Mouse (Mus musculus): ENCODE data around the gene Wdr83. TPM values are rescaled to one million over a fixed set of nuclear protein-coding genes. Genes with fewer than 3 reads are reported as not detected.

Gene Wdr83
- polyA plus RNA-seq, 1 experiment from 2014 or later: 42.9 TPM

GRCm38 (mm10) chr8:85035728-85036310 lies 45.3 kb downstream of the Wdr83 start:
- H3K9ac ChIP-seq: peak overlapping the region; percentile 90

GRCm38 (mm10) chr8:85035165-85035727 lies 45.9 kb downstream of the Wdr83 start:
- ATAC-seq (ENCODE audit: insufficient read depth) (no peak), DNase-seq (no peak)
- 4% methylated on average over 12 of the region's 12 CpGs for WGBS
- Histone ChIP-seq H3K4me2 (peak overlapping the region; percentile 93), H3K4me3 (ENCODE audit: low read depth, low read length) (peak overlapping the region; percentile 83), H3K9me3 (ENCODE audit: low read depth, low read length) (no peaks in the 10 kb centered on the region), H3K36me3 (ENCODE audit: insufficient read depth) (peaks cover 42% of the 10 kb centered on the region), H3K4me1 (ENCODE audit: insufficient read depth) (0 out of 2 replicates have a peak, but pooled peaks cover 16% of the 10 kb centered on the region), H3K9ac (peak overlapping the region; percentile 90), H3K27me3 (ENCODE audit: insufficient read depth, low read length) (no peaks in the 10 kb centered on the region), H3K27ac (ENCODE audit: low read depth) (peak overlapping the region; percentile 100)
- no peak for TF ChIP-seq CTCF (IDR thresholded peaks at IDR 0.05; ENCODE audit: low read depth)

More at GRCm38 (mm10) chr8:85035728-85036310, 45.3 kb downstream of the Wdr83 start:
- H3K4me1 ChIP-seq (ENCODE audit: insufficient read depth): 0 out of 2 replicates have a peak, but pooled peaks cover 16% of the 10 kb centered on the region
- H3K4me2 ChIP-seq: peak overlapping the region; percentile 93
- H3K4me3 ChIP-seq (ENCODE audit: low read depth, low read length): peak overlapping the region; percentile 83
- TF ChIP-seq CTCF (IDR thresholded peaks at IDR 0.05; ENCODE audit: low read depth): no peak
- under 1% methylated on average over 15 of the region's 15 CpGs for WGBS
- peaks cover 43% of the 10 kb centered on the region for H3K36me3 ChIP-seq (ENCODE audit: insufficient read depth)
- peak; percentile 55 for DNase-seq
- ATAC-seq (ENCODE audit: insufficient read depth): peak; percentile 9
- H3K9me3 ChIP-seq (ENCODE audit: low read depth, low read length): no peaks in the 10 kb centered on the region
- H3K27ac ChIP-seq (ENCODE audit: low read depth): peak overlapping the region; percentile 100
- H3K27me3 ChIP-seq (ENCODE audit: insufficient read depth, low read length): no peaks in the 10 kb centered on the region

DNA sequence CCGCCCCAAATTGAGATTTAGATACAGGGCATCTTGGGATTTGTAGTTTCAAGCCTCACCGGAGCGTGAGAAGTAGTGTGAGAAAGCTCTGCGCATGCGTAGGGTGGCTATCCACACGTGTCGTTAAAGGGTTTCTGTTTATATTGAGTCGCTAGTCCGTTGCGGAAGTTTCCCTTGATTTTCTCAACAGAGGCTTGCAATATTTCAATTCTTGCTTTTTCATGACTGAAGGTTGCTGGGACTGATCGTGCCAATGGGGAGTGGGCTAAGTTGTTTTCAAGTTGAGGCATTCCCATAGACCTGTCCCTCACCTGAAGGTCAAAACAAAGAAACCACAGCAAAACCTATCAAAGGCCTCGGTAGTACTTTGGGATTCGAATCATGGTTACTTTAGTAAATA lies 46.3 kb downstream of the Wdr83 start:
- Histone ChIP-seq H3K36me3 (ENCODE audit: insufficient read depth) (peaks cover 42% of the 10 kb centered on the region), H3K4me3 (ENCODE audit: low read depth, low read length) (peak overlapping the region; percentile 83), H3K9ac (peak overlapping the region; percentile 90), H3K9me3 (ENCODE audit: low read depth, low read length) (no peaks in the 10 kb centered on the region), H3K27ac (ENCODE audit: low read depth) (peak overlapping the region; percentile 100; the same call in 1 of the 2 replicates), H3K27me3 (ENCODE audit: insufficient read depth, low read length) (no peaks in the 10 kb centered on the region), H3K4me1 (ENCODE audit: insufficient read depth) (0 out of 2 replicates have a peak, but pooled peaks cover 16% of the 10 kb centered on the region), H3K4me2 (peak overlapping the region; percentile 93)
- under 1% methylated on average over 13 of the region's 13 CpGs for WGBS
- no peak for ATAC-seq (ENCODE audit: insufficient read depth)
- TF ChIP-seq CTCF (IDR thresholded peaks at IDR 0.05; ENCODE audit: low read depth): no peak
- peak; percentile 95 for DNase-seq

GRCm38 (mm10) chr8:85033867-85034266 lies 47.2 kb downstream of the Wdr83 start:
- WGBS: 56% methylated on average over 1 of the region's 1 CpGs
- no peak for ATAC-seq (ENCODE audit: insufficient read depth)
- TF ChIP-seq CTCF (IDR thresholded peaks at IDR 0.05; ENCODE audit: low read depth): no peak
- Histone ChIP-seq H3K4me1 (ENCODE audit: insufficient read depth) (peaks cover 16% of the 10 kb centered on the region; the same call in 1 of the 2 replicates), H3K9ac (no peak overlapping the region), H3K36me3 (ENCODE audit: insufficient read depth) (peaks cover 47% of the 10 kb centered on the region), H3K4me3 (ENCODE audit: low read depth, low read length) (no peak overlapping the region), H3K27me3 (ENCODE audit: insufficient read depth, low read length) (no peaks in the 10 kb centered on the region), H3K9me3 (ENCODE audit: low read depth, low read length) (no peaks in the 10 kb centered on the region), H3K27ac (ENCODE audit: low read depth) (no peak overlapping the region), H3K4me2 (no peak overlapping the region; the same call in 1 of the 2 replicates)
- no peak for DNase-seq

DNA sequence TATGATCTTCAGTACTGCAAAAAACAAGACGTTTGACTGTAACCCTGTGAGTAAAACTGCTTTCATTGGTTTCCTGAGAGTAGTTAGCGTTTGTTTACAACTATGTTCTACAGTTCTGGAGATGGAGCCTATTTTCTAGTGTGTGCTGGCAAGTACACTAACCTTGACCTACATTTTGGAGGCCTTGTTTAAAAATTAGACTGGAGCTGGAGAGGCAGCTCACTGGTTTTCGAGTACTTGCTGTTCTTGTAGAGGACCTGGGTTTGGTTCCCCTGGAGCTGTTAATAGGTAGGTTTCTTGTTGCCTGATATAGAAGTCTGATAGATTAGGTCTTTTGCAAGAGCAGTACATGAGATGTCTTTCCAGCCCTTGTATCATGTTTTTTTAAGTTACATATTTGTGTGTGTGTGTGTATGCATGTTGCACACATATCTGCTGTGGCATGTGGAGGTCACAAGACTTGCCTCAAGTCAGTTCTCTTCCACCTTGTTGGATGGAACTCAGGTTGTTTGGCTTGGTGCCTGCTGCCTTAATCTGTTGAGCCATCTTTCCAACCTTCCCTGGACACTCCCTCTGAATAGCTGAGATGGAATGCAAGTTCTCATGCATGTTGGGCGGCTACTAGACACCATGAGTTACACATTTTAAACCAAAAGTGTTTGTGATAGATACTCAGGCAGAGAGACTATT lies 48.3 kb downstream of the Wdr83 start:
- Histone ChIP-seq H3K27ac (ENCODE audit: low read depth) (no peak overlapping the region), H3K9me3 (ENCODE audit: low read depth, low read length) (no peaks in the 10 kb centered on the region), H3K27me3 (ENCODE audit: insufficient read depth, low read length) (no peaks in the 10 kb centered on the region), H3K4me1 (ENCODE audit: insufficient read depth) (peaks cover 20% of the 10 kb centered on the region), H3K36me3 (ENCODE audit: insufficient read depth) (peaks cover 48% of the 10 kb centered on the region), H3K9ac (no peak overlapping the region), H3K4me3 (ENCODE audit: low read depth, low read length) (no peak overlapping the region), H3K4me2 (no peak overlapping the region)
- DNase-seq (no peak), ATAC-seq (ENCODE audit: insufficient read depth) (no peak)
- WGBS: 78% methylated on average over 4 of the region's 4 CpGs
- TF ChIP-seq CTCF (IDR thresholded peaks at IDR 0.05; ENCODE audit: low read depth): no peak

- Histone ChIP-seq H3K9ac (no peak overlapping the region), H3K9me3 (ENCODE audit: low read depth, low read length) (no peaks in the 10 kb centered on the region), H3K4me3 (ENCODE audit: low read depth, low read length) (peak overlapping the region; percentile 100; the same call in 1 of the 2 replicates), H3K4me2 (peak overlapping the region; percentile 70; the same call in 1 of the 2 replicates), H3K27me3 (ENCODE audit: insufficient read depth, low read length) (no peaks in the 10 kb centered on the region), H3K27ac (ENCODE audit: low read depth) (no peak overlapping the region), H3K36me3 (ENCODE audit: insufficient read depth) (peaks cover 48% of the 10 kb centered on the region), H3K4me1 (ENCODE audit: insufficient read depth) (peaks cover 18% of the 10 kb centered on the region)
- DNase-seq (no peak), ATAC-seq (ENCODE audit: insufficient read depth) (no peak)
- 78% methylated on average over 14 of the region's 14 CpGs for WGBS
- no peak for TF ChIP-seq CTCF (IDR thresholded peaks at IDR 0.05; ENCODE audit: low read depth)
Measured at GRCm38 (mm10) chr8:85029271-85029670, 51.8 kb downstream of the Wdr83 start.

- Histone ChIP-seq H3K27ac (ENCODE audit: low read depth) (no peak overlapping the region), H3K9me3 (ENCODE audit: low read depth, low read length) (no peaks in the 10 kb centered on the region), H3K36me3 (ENCODE audit: insufficient read depth) (peaks cover 49% of the 10 kb centered on the region), H3K27me3 (ENCODE audit: insufficient read depth, low read length) (no peaks in the 10 kb centered on the region), H3K4me1 (ENCODE audit: insufficient read depth) (peaks cover 19% of the 10 kb centered on the region), H3K4me3 (ENCODE audit: low read depth, low read length) (peak overlapping the region; percentile 100), H3K9ac (peak overlapping the region; percentile 99), H3K4me2 (peak overlapping the region; percentile 70)
- no peak for DNase-seq
- no peak for TF ChIP-seq CTCF (IDR thresholded peaks at IDR 0.05; ENCODE audit: low read depth)
- 15% methylated on average over 2 of the region's 2 CpGs for WGBS
- ATAC-seq (ENCODE audit: insufficient read depth): no peak
Measured at GRCm38 (mm10) chr8:85027922-85028321, 53.2 kb downstream of the Wdr83 start.

All from lung, embryonic 14.5 days (tissue).